In genomic region chr15:36412016-36412415, GRCm38 (mm10) we compare ENCODE assay signal across 25 mouse cellular contexts.
"Had no signal": no experiment of that assay in that cellular context is flagged by ENCODE, and none has a peak within 500 bp of the region (broad histone marks: within the 10 kb centered on the region; RNA-seq: fewer than 3 reads in every experiment).

No protein-coding gene starts in this region.

- H3K27ac ChIP-seq: gastrocnemius, adult 2 months; heart, adult 2 months; heart, embryonic 13.5 days; heart, embryonic 15.5 days; hindbrain, embryonic 13.5 days; hindbrain, embryonic 15.5 days; hindbrain, postnatal 0 days; layer of hippocampus, adult 2 months; left cerebral cortex, adult 2 months; limb, embryonic 10.5 days; limb, embryonic 12.5 days; liver, embryonic 13.5 days; liver, embryonic 15.5 days had no signal

- H3K4me1 ChIP-seq: heart, embryonic 13.5 days; heart, embryonic 15.5 days; hindbrain, embryonic 13.5 days; hindbrain, embryonic 15.5 days; limb, embryonic 10.5 days; limb, embryonic 12.5 days; liver, embryonic 13.5 days; liver, embryonic 15.5 days had no signal

- H3K27me3 ChIP-seq: heart, embryonic 13.5 days; heart, embryonic 15.5 days; hindbrain, embryonic 13.5 days; hindbrain, embryonic 15.5 days; limb, embryonic 12.5 days had no signal

- H3K4me3 ChIP-seq: gastrocnemius, adult 2 months; heart, adult 2 months; heart, embryonic 13.5 days; heart, embryonic 15.5 days; hindbrain, embryonic 13.5 days; hindbrain, embryonic 15.5 days; layer of hippocampus, adult 2 months; left cerebral cortex, adult 2 months; limb, embryonic 10.5 days; limb, embryonic 12.5 days; liver, embryonic 13.5 days; liver, embryonic 15.5 days had no signal

- DNase-seq: gastrocnemius, adult 2 months; gastrocnemius, postnatal 10 days; gastrocnemius, postnatal 25 days; heart, adult 2 months; heart, postnatal 14 days; heart, postnatal 36 days; kidney, adult 11 months; kidney, adult 2 months; kidney, postnatal 14 days; kidney, postnatal 36 days; liver; liver, embryonic 13.5 days had no signal

- H3K36me3 ChIP-seq: heart, embryonic 13.5 days; heart, embryonic 15.5 days; hindbrain, embryonic 13.5 days; hindbrain, embryonic 15.5 days; limb, embryonic 10.5 days; limb, embryonic 12.5 days; liver, embryonic 13.5 days; liver, embryonic 15.5 days had no signal

- H3K4me2 ChIP-seq: heart, embryonic 11.5 days; heart, embryonic 13.5 days; heart, embryonic 15.5 days; hindbrain, embryonic 13.5 days; hindbrain, embryonic 15.5 days; limb, embryonic 12.5 days; liver, embryonic 11.5 days; liver, embryonic 13.5 days; liver, embryonic 15.5 days had no signal

- H3K9me3 ChIP-seq: heart, embryonic 15.5 days; hindbrain, embryonic 13.5 days; hindbrain, embryonic 15.5 days; limb, embryonic 10.5 days; limb, embryonic 12.5 days; liver, embryonic 13.5 days; liver, embryonic 15.5 days had no signal

- H3K9ac ChIP-seq: heart, embryonic 13.5 days; heart, embryonic 15.5 days; hindbrain, embryonic 13.5 days; hindbrain, embryonic 15.5 days; limb, embryonic 12.5 days; liver, embryonic 13.5 days; liver, embryonic 15.5 days had no signal

- ATAC-seq: hindbrain, postnatal 0 days; intestine, embryonic 16.5 days had no signal
